Mouse (Mus musculus) midbrain, embryonic 16.5 days (tissue): ENCODE data around the gene Ift46. TPM values are rescaled to one million over a fixed set of nuclear protein-coding genes. Genes with fewer than 3 reads are reported as not detected.

Experiments
- ATAC-seq: fragments of 200-750 bp; cut with Nextera tagmentation; 2 replicates; pipeline ENCODE4 v1.8.0; 2017; ENCODE audit warnings: moderate TSS enrichment
- H3K27ac ChIP-seq: fragments of 300-500 bp; sonication (generic); 2 replicates; pipeline ENCODE4 v1.5.1; 2014; ENCODE audit warnings: mild to moderate bottlenecking, low read length, mixed read lengths
- H3K27me3 ChIP-seq: fragments of 300-500 bp; sonication (generic); 2 replicates; pipeline ENCODE4 v1.6.1; 2014; ENCODE audit warnings: low read depth, low read length, mixed read lengths; ENCODE audit not compliant: control insufficient read depth, insufficient read depth
- H3K36me3 ChIP-seq: fragments of 300-500 bp; sonication (generic); 2 replicates; pipeline ENCODE4 v1.6.1; 2014; ENCODE audit warnings: mild to moderate bottlenecking, low read length, moderate library complexity, mixed read lengths; ENCODE audit not compliant: control insufficient read depth, insufficient read depth
- H3K4me1 ChIP-seq: fragments of 300-500 bp; sonication (generic); 2 replicates; pipeline ENCODE4 v1.6.1; 2014; ENCODE audit warnings: mild to moderate bottlenecking, low read length, mixed read lengths; ENCODE audit not compliant: control insufficient read depth, insufficient read depth
- H3K4me2 ChIP-seq: fragments of 300-500 bp; sonication (generic); 2 replicates; pipeline ENCODE4 v1.6.1; 2014; ENCODE audit warnings: mild to moderate bottlenecking, low read length, mixed read lengths
- H3K4me3 ChIP-seq: fragments of 300-500 bp; sonication (generic); 2 replicates; pipeline ENCODE4 v1.5.1; 2014; ENCODE audit warnings: low read depth, mild to moderate bottlenecking, low read length, moderate library complexity, mixed read lengths
- H3K9ac ChIP-seq: fragments of 300-500 bp; sonication (generic); 2 replicates; pipeline ENCODE4 v1.6.1; 2014; ENCODE audit warnings: low read depth, low read length, mixed read lengths
- H3K9me3 ChIP-seq: fragments of 300-500 bp; sonication (generic); replicated peaks from 2 replicates; pipeline ENCODE4 v1.6.1; 2014; ENCODE audit warnings: mild to moderate bottlenecking, low read length, mixed read lengths; ENCODE audit not compliant: control insufficient read depth, poor library complexity, severe bottlenecking
- WGBS: fragments of 180-500 bp; shearing (Covaris S2); extraction: QIAGEN DNeasy Blood & Tissue Kit; methylation state at CpG from one replicate; pipeline ENCODE4 v1.1.7; 2014; 5-methylcytosine and 5-hydroxymethylcytosine counted together
- polyA plus RNA-seq: library from polyadenylated mRNA; unstranded; fragments of >200 nt; fragmentation: Nextera tagmentation; extraction: Ambion mirVana; gene quantifications from 2 replicates; pipeline ENCODE4 v1.2.1, GENCODE M21; 2015

The Ift46 gene
- 188 and 193 TPM in 2 replicates for polyA plus RNA-seq

DNA sequence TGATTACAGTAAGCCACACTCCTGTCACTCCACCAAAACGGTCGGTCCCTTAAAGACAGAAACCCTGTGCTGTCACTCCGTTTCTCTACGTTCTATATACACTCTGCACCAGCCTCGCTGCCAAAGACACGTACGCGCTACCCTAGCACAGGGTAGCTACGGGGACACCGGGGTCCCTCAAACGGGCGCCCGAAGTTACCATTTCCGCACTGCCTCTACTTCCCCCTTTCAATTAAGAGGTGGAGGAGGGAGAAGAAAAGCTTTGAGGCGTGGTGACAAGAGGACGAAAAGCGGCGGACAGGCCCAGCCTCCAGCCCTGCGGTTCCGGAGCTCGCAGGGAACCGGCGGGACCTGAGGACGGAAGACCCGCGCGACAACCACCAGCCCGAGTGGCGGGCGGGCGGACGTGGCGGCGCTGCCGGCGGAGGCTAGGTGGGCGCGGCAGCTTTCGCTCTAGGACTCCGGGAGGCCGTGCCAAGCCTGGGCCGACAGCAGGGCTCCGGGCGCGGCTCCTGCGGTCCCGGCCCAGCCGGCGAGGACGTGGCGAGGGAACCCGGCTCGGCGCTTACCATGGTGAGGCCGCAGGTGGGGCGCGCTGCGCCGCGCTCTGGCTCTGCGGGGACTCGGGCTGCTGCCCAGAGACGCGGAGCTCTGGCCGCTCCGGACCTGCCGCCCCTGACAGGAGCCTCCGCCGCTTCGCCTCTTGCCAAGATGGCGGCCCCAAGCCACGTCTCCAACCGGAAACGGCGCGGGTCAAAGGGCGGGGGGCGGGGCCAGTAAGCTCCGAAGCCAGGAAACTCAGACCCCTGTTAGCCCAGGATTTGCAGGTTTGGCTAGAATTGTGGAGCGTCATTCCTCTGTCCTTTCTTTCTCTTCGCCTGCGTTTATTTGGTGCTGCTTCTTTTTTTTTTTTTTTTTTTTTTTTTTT is at the start of gene Ift46, which contains the start of gene Arcn1:
Gene Ift46 (plus strand): TSS at position 808 of the 928 bp plus-strand sequence.
Gene Arcn1 (minus strand): TSS at position 745 of the 928 bp plus-strand sequence.
- ATAC-seq: peak; percentile 94
- Histone ChIP-seq H3K36me3 (no peaks in the 10 kb centered on the region), H3K4me1 (peaks cover 22% of the 10 kb centered on the region), H3K4me2 (peak within 1 kb of the TSS; percentile 82), H3K9me3 (no peaks in the 10 kb centered on the region), H3K27me3 (no peaks in the 10 kb centered on the region), H3K27ac (peak within 1 kb of the TSS; percentile 95), H3K4me3 (peak within 1 kb of the TSS; percentile 93), H3K9ac (peak within 1 kb of the TSS; percentile 94)
- under 1% methylated on average over 81 of the region's 82 CpGs for WGBS

DNA sequence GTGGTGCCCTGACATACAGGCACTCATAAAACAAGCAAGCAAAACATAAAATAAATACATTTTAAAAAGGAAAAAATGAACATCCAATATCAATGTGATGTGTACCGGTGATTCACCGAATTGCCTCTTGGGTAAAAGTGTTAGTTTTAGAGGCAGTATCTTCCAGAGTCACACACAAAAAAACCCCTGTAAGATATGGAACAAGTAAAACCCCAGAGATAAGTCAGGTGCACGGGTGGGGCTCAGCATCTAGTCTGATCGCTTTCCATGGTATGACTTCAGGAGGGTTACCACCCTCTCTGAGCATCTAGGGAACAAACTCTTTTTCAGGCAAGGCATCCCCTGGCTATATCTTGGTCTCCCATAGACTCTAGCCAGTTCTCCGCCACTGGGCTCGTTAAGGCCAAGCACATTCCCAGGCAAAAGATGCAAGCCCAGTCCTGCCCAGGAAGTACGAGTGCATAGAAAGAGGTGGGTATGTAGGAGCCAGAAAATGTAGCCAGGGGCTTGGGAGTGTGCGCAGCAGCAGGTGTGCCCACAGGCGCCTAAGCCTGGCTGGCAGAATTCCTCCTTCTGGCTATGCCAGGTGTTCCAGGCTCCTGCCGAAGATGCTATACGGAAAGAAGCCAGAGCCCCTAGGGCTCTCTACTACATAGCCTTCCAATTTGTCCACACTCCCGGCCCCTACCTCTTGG is 48.6 kb upstream of the Ift46 start:
- Histone ChIP-seq H3K9me3 (no peaks in the 10 kb centered on the region), H3K4me2 (peak overlapping the region; percentile 97), H3K4me3 (no peak overlapping the region), H3K27ac (no peak overlapping the region), H3K27me3 (no peaks in the 10 kb centered on the region), H3K9ac (no peak overlapping the region), H3K4me1 (peaks cover 44% of the 10 kb centered on the region), H3K36me3 (peaks cover 19% of the 10 kb centered on the region)
- ATAC-seq: no peak
- WGBS: 88% methylated on average over 12 of the region's 12 CpGs

DNA sequence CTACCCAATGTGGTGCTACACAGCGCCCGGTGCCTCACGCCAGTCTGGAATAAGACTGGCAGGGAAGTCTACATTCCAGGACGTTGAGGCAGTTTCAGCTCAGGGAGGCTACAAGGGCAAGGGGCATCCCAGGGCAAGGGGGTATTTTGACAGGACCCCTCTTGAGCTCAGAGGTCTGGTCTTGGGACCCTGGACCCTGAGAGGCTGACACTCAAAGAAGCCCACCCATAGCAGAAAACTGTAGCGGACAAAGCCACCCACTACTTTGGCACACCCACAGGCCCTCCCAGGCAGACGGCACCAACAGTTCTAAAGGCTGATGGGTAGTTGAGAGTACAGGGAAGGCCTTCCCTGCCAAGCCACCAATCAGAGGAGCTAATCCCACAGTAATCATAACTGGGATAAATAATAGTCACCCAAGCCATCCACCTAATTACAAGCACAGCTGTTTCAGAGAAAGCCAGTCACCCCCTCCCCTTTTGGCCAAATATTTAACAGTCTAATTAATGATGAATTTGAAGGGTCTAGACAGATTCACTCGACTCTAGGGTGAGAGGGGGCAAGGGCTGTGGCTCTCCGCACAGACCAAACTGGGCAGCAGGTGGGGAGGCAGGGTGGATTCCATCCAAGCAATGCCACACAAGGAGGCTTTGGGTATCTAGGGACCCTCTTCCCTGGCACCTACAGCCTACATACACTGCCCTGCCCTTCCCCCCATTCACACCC is 47.9 kb upstream of the Ift46 start:
- Histone ChIP-seq H3K4me2 (peak overlapping the region; percentile 97), H3K9me3 (no peaks in the 10 kb centered on the region), H3K4me1 (peaks cover 44% of the 10 kb centered on the region), H3K27me3 (no peaks in the 10 kb centered on the region), H3K9ac (peak overlapping the region; percentile 97), H3K27ac (peak overlapping the region; percentile 84), H3K4me3 (peak overlapping the region; percentile 92), H3K36me3 (peaks cover 19% of the 10 kb centered on the region)
- ATAC-seq: no peak
- WGBS: 66% methylated on average over 8 of the region's 8 CpGs

DNA sequence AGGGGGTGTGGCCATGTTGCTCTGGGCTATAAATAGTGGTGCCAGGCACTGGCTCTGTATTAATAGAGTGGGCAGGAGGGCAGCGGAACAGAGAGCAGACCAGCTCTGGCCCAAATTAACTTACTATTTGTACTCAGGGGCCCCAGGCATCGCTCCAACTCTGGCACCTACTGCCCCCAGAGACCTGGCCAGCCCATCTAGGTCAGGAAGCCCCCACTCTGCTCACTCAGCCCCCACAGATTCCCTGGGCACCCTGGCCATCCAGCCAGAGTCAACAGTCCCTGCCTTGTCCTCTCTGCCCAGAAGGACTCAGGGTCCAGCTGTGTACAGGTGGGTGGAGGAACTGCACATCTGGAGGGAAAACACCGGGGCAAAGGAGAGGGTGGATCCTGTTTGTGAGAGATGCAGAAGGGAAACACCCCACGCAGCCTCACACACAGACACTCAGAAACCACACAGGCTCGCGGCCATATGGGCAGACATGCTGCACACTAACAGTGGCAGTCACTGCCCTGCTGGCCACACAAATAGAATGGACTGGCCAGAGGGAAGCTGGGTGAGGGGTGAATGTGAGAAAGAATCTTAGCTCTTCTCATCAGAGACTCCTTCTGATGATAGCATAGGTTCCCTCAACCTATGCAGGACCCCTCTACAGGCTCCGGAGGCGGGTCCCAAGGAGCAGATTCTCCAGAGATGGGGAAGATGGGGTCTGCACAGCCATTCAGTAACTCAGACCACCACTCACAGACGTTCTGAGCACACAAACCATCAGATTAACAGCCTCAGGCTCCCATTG is 47.2 kb upstream of the Ift46 start:
- no peaks in the 10 kb centered on the region for H3K9me3 ChIP-seq
- peak overlapping the region; percentile 97 for H3K4me2 ChIP-seq
- H3K4me3 ChIP-seq: peak overlapping the region; percentile 92
- peaks cover 13% of the 10 kb centered on the region for H3K36me3 ChIP-seq
- peak overlapping the region; percentile 97 for H3K9ac ChIP-seq
- 7% methylated on average over 9 of the region's 9 CpGs for WGBS
- peak; percentile 37 for ATAC-seq
- H3K4me1 ChIP-seq: peaks cover 50% of the 10 kb centered on the region
- peak overlapping the region; percentile 84 for H3K27ac ChIP-seq
- no peaks in the 10 kb centered on the region for H3K27me3 ChIP-seq

DNA sequence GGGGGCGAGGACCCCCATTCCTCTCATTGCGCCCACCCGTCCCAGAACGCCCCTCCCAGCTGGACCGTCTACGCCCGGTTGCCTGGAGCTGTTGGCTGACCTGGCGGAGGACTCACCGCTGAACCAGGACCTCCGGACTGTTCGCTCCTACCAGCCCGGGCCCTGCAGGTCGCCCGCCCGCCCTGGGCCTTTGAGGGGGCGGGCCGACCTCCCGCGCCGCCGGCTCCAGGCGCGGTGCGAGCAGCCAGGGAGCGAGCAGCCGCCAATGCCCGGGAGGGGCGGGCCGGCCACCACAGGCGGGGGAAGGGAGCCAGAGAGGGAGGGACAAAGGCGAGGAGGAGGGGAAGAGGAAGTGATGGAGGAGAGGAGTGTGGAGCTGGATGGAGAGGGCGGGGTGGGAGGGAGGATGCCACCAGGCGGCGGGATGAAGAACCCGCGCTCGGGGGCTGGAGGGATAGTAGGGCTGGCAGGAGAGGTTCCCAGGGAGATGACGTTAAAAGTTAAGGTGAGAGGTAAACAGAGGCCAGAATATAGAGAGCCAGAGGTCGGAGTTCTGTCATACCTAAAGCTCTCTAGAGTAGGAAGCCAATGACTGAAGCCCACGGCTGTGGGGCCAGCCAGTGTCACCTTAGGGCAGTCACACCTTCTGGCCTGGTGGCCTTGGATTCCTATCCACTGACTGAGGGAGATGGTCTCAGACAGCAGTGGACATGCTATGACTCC is 46.4 kb upstream of the Ift46 start:
- Histone ChIP-seq H3K4me3 (peak overlapping the region; percentile 92), H3K4me2 (peak overlapping the region; percentile 97), H3K9me3 (no peaks in the 10 kb centered on the region), H3K27ac (peak overlapping the region; percentile 84), H3K27me3 (no peaks in the 10 kb centered on the region), H3K9ac (peak overlapping the region; percentile 97), H3K36me3 (peaks cover 6% of the 10 kb centered on the region; the same call in 1 of the 2 replicates), H3K4me1 (peaks cover 51% of the 10 kb centered on the region)
- whole genome bisulfite sequencing: 1% methylated on average over 40 of the region's 40 CpGs
- ATAC-seq: peak; percentile 81

DNA sequence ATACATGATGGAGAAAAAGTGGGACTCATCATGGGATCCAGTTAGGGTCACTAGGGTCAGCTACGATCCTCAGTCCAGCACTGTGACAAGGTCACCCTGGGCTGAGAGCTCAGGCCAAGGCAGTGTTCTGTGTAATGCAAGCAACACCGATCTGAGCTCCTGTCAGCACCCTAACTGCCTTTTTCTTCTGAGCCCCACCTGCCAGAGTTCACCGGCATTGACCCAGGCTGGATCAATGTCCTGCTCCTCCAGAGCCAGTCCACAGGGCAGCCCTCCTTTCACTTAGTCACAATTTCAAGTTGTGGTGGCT is 45.9 kb upstream of the Ift46 start:
- Histone ChIP-seq H3K36me3 (peaks cover 4% of the 10 kb centered on the region; the same call in 1 of the 2 replicates), H3K27ac (peak overlapping the region; percentile 84; the same call in 1 of the 2 replicates), H3K27me3 (no peaks in the 10 kb centered on the region), H3K9ac (peak overlapping the region; percentile 97), H3K4me2 (peak overlapping the region; percentile 97), H3K4me1 (peaks cover 56% of the 10 kb centered on the region), H3K9me3 (no peaks in the 10 kb centered on the region), H3K4me3 (peak overlapping the region; percentile 92)
- WGBS: 91% methylated on average over 3 of the region's 3 CpGs
- ATAC-seq: no peak

DNA sequence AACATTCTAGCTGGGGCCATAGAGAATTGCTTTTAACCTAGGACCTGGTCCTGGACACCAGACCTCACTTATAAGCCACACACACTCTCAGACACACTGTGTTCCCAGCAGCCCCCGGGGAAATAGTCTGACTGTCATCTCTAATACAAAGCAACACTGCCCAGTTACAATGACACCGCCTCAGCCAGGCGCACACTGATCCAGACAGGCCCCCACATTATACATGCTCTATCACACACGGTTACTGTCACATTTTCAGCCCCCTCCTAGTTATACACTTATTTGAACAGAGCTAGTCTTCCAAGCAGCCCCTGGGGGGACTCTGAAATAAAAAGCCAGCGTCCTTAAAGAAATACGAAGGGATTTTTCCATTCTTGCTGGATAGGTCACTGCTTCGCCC is 45.1 kb upstream of the Ift46 start:
- Histone ChIP-seq H3K27ac (no peak overlapping the region), H3K9ac (no peak overlapping the region), H3K36me3 (peaks cover 4% of the 10 kb centered on the region; the same call in 1 of the 2 replicates), H3K9me3 (no peaks in the 10 kb centered on the region), H3K4me2 (no peak overlapping the region), H3K4me1 (peaks cover 58% of the 10 kb centered on the region), H3K27me3 (no peaks in the 10 kb centered on the region), H3K4me3 (no peak overlapping the region)
- no peak for ATAC-seq
- 49% methylated on average over 7 of the region's 7 CpGs for WGBS
